Mouse (Mus musculus) heart, embryonic 11.5 days (tissue): ENCODE measurements at regions not wholly inside any gene's neighbourhood (a gene's known extent, or its start where the extent isn't known, plus 50 kb on each side); places are given as distances from the start of the nearest gene placed in this dataset.

Experiments
- ATAC-seq: fragments of 200-750 bp; cut with Nextera tagmentation; replicated peaks from 2 replicates; pipeline ENCODE4 v1.8.0; 2017; ENCODE audit warnings: moderate library complexity; ENCODE audit not compliant: insufficient number of reproducible peaks, low FRiP score, low TSS enrichment
- H3K27ac ChIP-seq: fragments of 300-500 bp; sonication (generic); 2 replicates; pipeline ENCODE4 v1.5.1; 2014; ENCODE audit warnings: mild to moderate bottlenecking, low read depth, low read length
- H3K27me3 ChIP-seq: fragments of 300-500 bp; sonication (generic); 2 replicates; pipeline ENCODE4 v1.6.1; 2014; ENCODE audit warnings: mild to moderate bottlenecking, low read length, mixed read lengths; ENCODE audit not compliant: control insufficient read depth, insufficient read depth
- H3K36me3 ChIP-seq: fragments of 300-500 bp; sonication (generic); 2 replicates; pipeline ENCODE4 v1.6.1; 2014; ENCODE audit warnings: mild to moderate bottlenecking, low read length, moderate library complexity, mixed read lengths; ENCODE audit not compliant: control insufficient read depth, insufficient read depth
- H3K4me1 ChIP-seq: fragments of 300-500 bp; sonication (generic); 2 replicates; pipeline ENCODE4 v1.6.1; 2014; ENCODE audit warnings: low read length; ENCODE audit not compliant: control insufficient read depth, insufficient read depth
- H3K4me2 ChIP-seq: fragments of 300-500 bp; sonication (generic); 2 replicates; pipeline ENCODE4 v1.6.1; 2014; ENCODE audit warnings: mild to moderate bottlenecking, moderate library complexity
- H3K4me3 ChIP-seq: fragments of 300-500 bp; sonication (generic); 2 replicates; pipeline ENCODE4 v1.5.1; 2014; ENCODE audit warnings: low read depth, low read length
- H3K9ac ChIP-seq: fragments of 300-500 bp; sonication (generic); 2 replicates; pipeline ENCODE4 v1.6.1; 2014; ENCODE audit warnings: mild to moderate bottlenecking, low read depth, low read length, moderate library complexity
- H3K9me3 ChIP-seq: fragments of 300-500 bp; sonication (generic); replicated peaks from 2 replicates; pipeline ENCODE4 v1.6.1; 2016; ENCODE audit warnings: low read length; ENCODE audit not compliant: control insufficient read depth
- whole genome bisulfite sequencing: fragments of 180-500 bp; shearing (Covaris S2); extraction: QIAGEN DNeasy Blood & Tissue Kit; methylation state at CpG from one replicate; pipeline ENCODE4 v1.1.7; 2014; ENCODE audit not compliant: insufficient replicate concordance; 5-methylcytosine and 5-hydroxymethylcytosine counted together

DNA sequence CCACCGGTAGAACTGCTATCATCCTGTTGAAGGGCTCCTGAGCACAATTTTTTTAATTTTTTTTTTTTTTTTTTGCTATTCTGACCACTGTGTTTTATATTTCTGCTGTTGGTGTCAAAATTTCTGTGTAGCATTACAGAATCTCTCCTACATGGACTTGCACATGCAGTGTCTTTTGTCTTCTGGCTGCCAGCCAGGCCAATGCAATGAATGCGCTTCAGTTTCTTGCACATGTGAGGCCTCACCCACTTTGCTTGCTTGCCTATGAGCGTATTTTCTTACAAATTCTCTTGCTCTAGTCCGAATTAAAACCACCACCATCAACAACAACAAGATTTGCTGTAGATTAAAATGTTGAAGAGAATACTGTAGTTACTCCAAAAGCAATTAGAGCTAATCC is 213.2 kb upstream of the P2ry1 start:
- Histone ChIP-seq H3K4me2 (no peak overlapping the region), H3K27ac (no peak overlapping the region)
- 80% methylated on average over 4 of the region's 4 CpGs for WGBS

DNA sequence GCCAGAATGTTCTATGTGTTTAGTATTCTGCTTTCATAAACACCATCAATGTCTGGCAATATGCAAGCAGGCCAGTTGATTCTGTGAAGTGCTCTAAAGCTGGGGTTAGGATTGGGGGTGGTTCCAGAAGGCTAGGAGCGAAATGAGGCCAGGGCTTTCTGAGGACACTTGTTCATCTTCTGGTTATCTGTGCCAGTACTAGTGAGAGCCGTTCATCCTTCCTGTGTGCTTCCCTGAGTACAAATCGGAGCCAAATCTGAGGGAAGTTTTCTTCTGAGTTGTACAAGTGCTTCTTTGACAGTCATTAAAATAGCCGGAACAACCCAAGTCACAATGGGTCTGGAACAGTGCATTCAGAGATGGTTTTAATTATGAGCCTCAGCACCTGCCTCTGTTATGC is 210.4 kb upstream of the P2ry1 start:
- Histone ChIP-seq H3K4me2 (no peak overlapping the region), H3K4me3 (no peak overlapping the region), H3K27me3 (no peaks in the 10 kb centered on the region), H3K27ac (no peak overlapping the region), H3K9ac (no peak overlapping the region), H3K4me1 (no peaks in the 10 kb centered on the region), H3K36me3 (no peaks in the 10 kb centered on the region), H3K9me3 (no peaks in the 10 kb centered on the region)
- ATAC-seq = no peak
- 77% methylated on average over 4 of the region's 4 CpGs for WGBS

More for the DNA sequence above, 213.2 kb upstream of the P2ry1 start:
- H3K27me3 ChIP-seq = no peaks in the 10 kb centered on the region
- no peaks in the 10 kb centered on the region for H3K36me3 ChIP-seq
- no peaks in the 10 kb centered on the region for H3K9me3 ChIP-seq
- peaks cover 8% of the 10 kb centered on the region; the same call in 1 of the 2 replicates for H3K4me1 ChIP-seq
- ATAC-seq = no peak
- no peak overlapping the region for H3K9ac ChIP-seq
- H3K4me3 ChIP-seq = no peak overlapping the region

- WGBS = 69% methylated on average over 2 of the region's 2 CpGs
- no peaks in the 10 kb centered on the region for H3K36me3 ChIP-seq
- no peak for ATAC-seq
Measured at GRCm38 (mm10) chr3:60796207-60796606, 206.4 kb upstream of the P2ry1 start.

GRCm38 (mm10) chr3:60797808-60798207 is 204.8 kb upstream of the P2ry1 start:
- Histone ChIP-seq H3K4me1 (no peaks in the 10 kb centered on the region), H3K9ac (no peak overlapping the region), H3K36me3 (no peaks in the 10 kb centered on the region), H3K4me3 (no peak overlapping the region), H3K9me3 (no peaks in the 10 kb centered on the region), H3K4me2 (no peak overlapping the region), H3K27ac (no peak overlapping the region), H3K27me3 (no peaks in the 10 kb centered on the region)
- WGBS = 83% methylated on average over 6 of the region's 6 CpGs
- no peak for ATAC-seq

More at GRCm38 (mm10) chr3:60796207-60796606, 206.4 kb upstream of the P2ry1 start:
- H3K9ac ChIP-seq = no peak overlapping the region
- H3K27me3 ChIP-seq = no peaks in the 10 kb centered on the region
- no peak overlapping the region for H3K4me2 ChIP-seq
- H3K9me3 ChIP-seq = no peaks in the 10 kb centered on the region
- no peak overlapping the region for H3K4me3 ChIP-seq
- H3K4me1 ChIP-seq = no peaks in the 10 kb centered on the region
- no peak overlapping the region for H3K27ac ChIP-seq

GRCm38 (mm10) chr3:60798461-60798860 is 204.1 kb upstream of the P2ry1 start:
- Histone ChIP-seq H3K9me3 (no peaks in the 10 kb centered on the region), H3K4me3 (no peak overlapping the region), H3K4me2 (no peak overlapping the region), H3K4me1 (no peaks in the 10 kb centered on the region), H3K36me3 (no peaks in the 10 kb centered on the region), H3K27me3 (no peaks in the 10 kb centered on the region), H3K27ac (no peak overlapping the region; the same call in 1 of the 2 replicates), H3K9ac (no peak overlapping the region)
- no peak for ATAC-seq
- WGBS = 51% methylated on average over 2 of the region's 2 CpGs

DNA sequence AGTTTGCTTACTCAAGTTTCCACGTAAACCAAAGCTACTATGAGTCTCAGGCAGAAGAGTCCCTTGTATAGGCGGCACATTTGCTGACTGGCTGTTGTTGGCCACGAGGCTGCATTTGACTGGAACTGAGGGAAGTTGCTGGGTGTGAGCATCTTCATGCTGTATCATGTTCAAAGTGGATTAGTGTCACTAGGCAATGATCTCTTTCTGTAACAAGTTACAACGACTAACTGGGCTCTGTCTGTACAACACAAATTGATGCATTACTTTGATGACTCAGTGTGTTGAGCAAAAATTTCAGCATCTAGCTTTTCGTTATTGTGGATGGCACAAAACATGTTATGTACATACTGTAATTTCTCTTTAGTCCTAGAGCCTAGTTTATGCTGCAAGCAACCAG is 203.7 kb upstream of the P2ry1 start:
- Histone ChIP-seq H3K9ac (no peak overlapping the region), H3K27ac (no peak overlapping the region; the same call in 1 of the 2 replicates), H3K4me3 (no peak overlapping the region), H3K4me2 (no peak overlapping the region), H3K27me3 (no peaks in the 10 kb centered on the region), H3K4me1 (no peaks in the 10 kb centered on the region), H3K36me3 (no peaks in the 10 kb centered on the region), H3K9me3 (no peaks in the 10 kb centered on the region)
- 81% methylated on average over 5 of the region's 5 CpGs for WGBS
- ATAC-seq = no peak

DNA sequence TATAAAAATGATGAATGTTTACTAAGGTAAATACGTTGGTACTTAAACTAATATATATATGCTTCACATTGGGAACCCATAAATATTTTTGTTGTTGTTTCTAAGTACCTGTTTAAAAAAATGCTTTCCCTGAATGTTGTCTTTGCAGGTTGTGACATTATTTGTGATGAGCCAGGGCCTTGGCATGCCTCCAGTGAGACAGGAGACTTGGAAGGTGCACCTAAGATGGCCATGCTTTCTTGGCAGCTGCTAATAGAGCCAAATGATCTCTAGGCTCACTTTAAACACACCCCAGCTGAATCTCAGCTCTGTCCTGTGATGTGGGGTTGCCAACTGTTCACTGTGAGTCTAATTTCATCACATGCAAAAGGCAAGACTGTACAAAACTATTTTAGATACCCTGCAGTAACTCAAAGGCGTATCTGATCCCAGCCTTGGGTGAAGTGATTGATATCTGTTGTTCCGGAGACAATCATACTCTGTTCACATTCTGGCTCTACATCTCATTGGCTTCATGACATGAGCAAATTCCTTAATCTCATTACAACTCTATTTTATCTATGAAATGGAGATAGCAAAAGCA is 197.8 kb upstream of the P2ry1 start:
- H3K27ac ChIP-seq = no peak overlapping the region
- H3K4me2 ChIP-seq = no peak overlapping the region
- H3K9me3 ChIP-seq = no peaks in the 10 kb centered on the region
- WGBS = 82% methylated on average over 3 of the region's 3 CpGs
- H3K27me3 ChIP-seq = no peaks in the 10 kb centered on the region
- H3K36me3 ChIP-seq = no peaks in the 10 kb centered on the region
- ATAC-seq = no peak
- H3K4me3 ChIP-seq = no peak overlapping the region
- no peak overlapping the region for H3K9ac ChIP-seq
- no peaks in the 10 kb centered on the region for H3K4me1 ChIP-seq

DNA sequence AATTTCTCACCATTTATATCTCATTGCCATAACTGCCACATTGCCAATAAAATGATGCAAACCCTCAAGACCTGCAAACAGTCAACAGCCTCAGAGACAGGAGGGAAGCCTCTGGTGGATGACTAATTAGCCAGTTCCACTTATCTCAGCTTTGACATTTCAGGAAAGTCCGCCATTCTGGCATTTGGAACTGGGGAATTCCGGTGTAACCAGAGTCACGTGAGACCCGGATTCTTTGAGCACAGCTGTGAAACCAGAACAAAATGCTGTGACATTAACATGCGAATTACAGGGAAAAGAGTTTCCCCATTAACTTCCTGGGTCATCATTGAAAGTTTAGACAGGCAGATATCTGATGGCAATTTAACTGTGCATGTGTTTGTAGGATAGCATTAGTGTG is 190.7 kb upstream of the P2ry1 start:
- no peak overlapping the region for H3K4me2 ChIP-seq
- no peak for ATAC-seq

GRCm38 (mm10) chr3:60813485-60813884 is 189.1 kb upstream of the P2ry1 start:
- H3K36me3 ChIP-seq = no peaks in the 10 kb centered on the region
- H3K4me3 ChIP-seq = no peak overlapping the region
- 65% methylated on average over 3 of the region's 3 CpGs for WGBS
- no peak for ATAC-seq
- no peaks in the 10 kb centered on the region for H3K4me1 ChIP-seq
- no peak overlapping the region for H3K4me2 ChIP-seq
- no peaks in the 10 kb centered on the region for H3K9me3 ChIP-seq
- no peaks in the 10 kb centered on the region for H3K27me3 ChIP-seq
- no peak overlapping the region for H3K9ac ChIP-seq
- H3K27ac ChIP-seq = no peak overlapping the region

More for the DNA sequence above, 190.7 kb upstream of the P2ry1 start:
- H3K9ac ChIP-seq = no peak overlapping the region
- no peak overlapping the region for H3K27ac ChIP-seq
- 47% methylated on average over 5 of the region's 5 CpGs for WGBS
- H3K9me3 ChIP-seq = no peaks in the 10 kb centered on the region
- H3K4me3 ChIP-seq = no peak overlapping the region
- no peaks in the 10 kb centered on the region for H3K36me3 ChIP-seq
- H3K27me3 ChIP-seq = no peaks in the 10 kb centered on the region
- no peaks in the 10 kb centered on the region for H3K4me1 ChIP-seq
